Mouse (Mus musculus) heart, postnatal 0 days (tissue): ENCODE measurements around the gene Hnrnpu.

Experiments
- CTCF ChIP-seq: IDR thresholded peaks from 2 replicates; pipeline ENCODE4 v1.5.1; 2016; ENCODE audit warnings: antibody characterized with exemption, control low read depth, low read depth
- EP300 ChIP-seq: IDR thresholded peaks from 2 replicates; pipeline ENCODE4 v1.6.1; 2016; ENCODE audit warnings: antibody characterized with exemption, low read depth

- no peak for TF ChIP-seq EP300
- no peak for TF ChIP-seq CTCF
Observed at GRCm38 (mm10) chr1:178335860-178336261, 1.7 kb downstream of the Hnrnpu start.
